Mouse (Mus musculus) C2C12 (cell line): Measurements from ENCODE around the gene Tmem131l.

Source experiments
- CEBPB ChIP-seq: IDR thresholded peaks from one replicate; pipeline ENCODE4 v1.6.1; 2011; ENCODE audit warnings: low read depth, mild to moderate bottlenecking, control low read depth, moderate library complexity
- CTCF ChIP-seq: IDR thresholded peaks from one replicate; pipeline ENCODE4 v1.5.1; 2011; ENCODE audit not compliant: control insufficient read depth, insufficient read depth, insufficient read length
- MAX ChIP-seq: IDR thresholded peaks from one replicate; pipeline ENCODE4 v1.6.1; 2011; ENCODE audit warnings: mild to moderate bottlenecking, control low read depth
- MYOD1 ChIP-seq: IDR thresholded peaks from one replicate; pipeline ENCODE4 v1.6.1; 2011; ENCODE audit warnings: low read depth; ENCODE audit not compliant: control insufficient read depth, insufficient read length
- MYOG ChIP-seq: IDR thresholded peaks from one replicate; pipeline ENCODE4 v1.6.1; 2011; ENCODE audit not compliant: control insufficient read depth, insufficient read length; ENCODE audit errors: extremely low read depth
- USF1 ChIP-seq: IDR thresholded peaks from one replicate; pipeline ENCODE4 v1.6.1; 2011; ENCODE audit warnings: low read depth, mild to moderate bottlenecking, control low read depth, moderate library complexity

GRCm38 (mm10) chr3:84037536-84037935 is 2.4 kb downstream of the Tmem131l start:
- no peak for TF ChIP-seq CTCF
- TF ChIP-seq USF1 = no peak
- TF ChIP-seq MAX = no peak
- no peak for TF ChIP-seq CEBPB
- TF ChIP-seq MYOG = no peak
- TF ChIP-seq MYOD1 = no peak
